Mouse (Mus musculus): ENCODE measurements around the gene Fxn. TPM values are rescaled to one million over a fixed set of nuclear protein-coding genes. Genes with fewer than 3 reads are reported as not detected.

The Fxn gene
- polyA plus RNA-seq, 1 experiment from 2014 or later, result 39.2 TPM

GRCm38 (mm10) chr19:24315234-24315633 lies 34.8 kb upstream of the Fxn start:
- Histone ChIP-seq H3K9me3 (no peaks in the 10 kb centered on the region), H3K9ac (no peak overlapping the region), H3K4me3 (no peak overlapping the region), H3K36me3 (no peaks in the 10 kb centered on the region), H3K27me3 (0 out of 2 replicates have a peak, but pooled peaks cover 7% of the 10 kb centered on the region), H3K4me1 (replicated peaks) (peaks cover 22% of the 10 kb centered on the region), H3K27ac (no peak overlapping the region), H3K4me2 (no peak overlapping the region)
- ATAC-seq (ENCODE audit: low FRiP score), result no peak
- WGBS, result 92% methylated on average over 4 of the region's 4 CpGs

- H3K4me1 ChIP-seq (replicated peaks), result peaks cover 22% of the 10 kb centered on the region
- H3K27me3 ChIP-seq, result 0 out of 2 replicates have a peak, but pooled peaks cover 7% of the 10 kb centered on the region
- no peak overlapping the region for H3K9ac ChIP-seq
- WGBS, result 93% methylated on average over 11 of the region's 11 CpGs
- H3K27ac ChIP-seq, result no peak overlapping the region
- no peak overlapping the region for H3K4me3 ChIP-seq
- ATAC-seq (ENCODE audit: low FRiP score), result no peak
- no peaks in the 10 kb centered on the region for H3K9me3 ChIP-seq
- no peaks in the 10 kb centered on the region for H3K36me3 ChIP-seq
- H3K4me2 ChIP-seq, result no peak overlapping the region
These were observed 34.3 kb upstream of the Fxn start for GRCm38 (mm10) chr19:24314676-24315075.

GRCm38 (mm10) chr19:24312556-24313342 lies 32.3 kb upstream of the Fxn start:
- Histone ChIP-seq H3K4me3 (no peak overlapping the region), H3K4me1 (replicated peaks) (peaks cover 29% of the 10 kb centered on the region), H3K4me2 (no peak overlapping the region), H3K27me3 (0 out of 2 replicates have a peak, but pooled peaks cover 5% of the 10 kb centered on the region), H3K27ac (no peak overlapping the region), H3K9me3 (no peaks in the 10 kb centered on the region), H3K9ac (no peak overlapping the region), H3K36me3 (no peaks in the 10 kb centered on the region)
- ATAC-seq (ENCODE audit: low FRiP score), result peak; percentile 34; the same call in 1 of the 2 replicates
- WGBS, result 31% methylated on average over 12 of the region's 12 CpGs

DNA sequence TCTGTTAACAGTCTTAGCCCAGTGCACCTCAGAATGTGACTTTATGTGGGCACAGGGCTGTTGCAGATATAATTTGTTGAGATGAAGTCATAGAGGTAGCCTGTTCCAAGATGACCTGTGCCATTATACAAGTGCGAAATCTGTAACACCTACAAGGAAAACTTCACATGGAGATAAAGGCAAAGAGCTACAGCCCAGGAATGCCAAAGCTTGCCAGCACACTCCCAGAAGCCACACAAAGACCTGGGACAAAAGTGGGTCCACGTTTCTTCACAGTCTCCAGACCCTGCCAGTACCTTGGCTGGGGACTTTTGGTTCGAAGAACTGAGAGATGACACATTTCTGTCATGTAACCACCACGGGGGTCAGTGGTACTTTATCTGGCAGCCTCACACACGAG lies 31.6 kb upstream of the Fxn start:
- H3K9ac ChIP-seq, result no peak overlapping the region
- H3K36me3 ChIP-seq, result no peaks in the 10 kb centered on the region
- no peak for ATAC-seq (ENCODE audit: low FRiP score)
- H3K27me3 ChIP-seq, result 0 out of 2 replicates have a peak, but pooled peaks cover 3% of the 10 kb centered on the region
- H3K9me3 ChIP-seq, result no peaks in the 10 kb centered on the region
- no peak overlapping the region for H3K27ac ChIP-seq
- WGBS, result 78% methylated on average over 5 of the region's 5 CpGs
- no peak overlapping the region for H3K4me3 ChIP-seq
- peaks cover 30% of the 10 kb centered on the region for H3K4me1 ChIP-seq (replicated peaks)
- H3K4me2 ChIP-seq, result no peak overlapping the region

- ATAC-seq (ENCODE audit: low FRiP score), result no peak; the same call in 1 of the 2 replicates
- Histone ChIP-seq H3K27ac (peak overlapping the region; percentile 52; the same call in 1 of the 2 replicates), H3K9ac (0 out of 2 replicates have a peak overlapping the region, but pooled peaks have one; percentile 15), H3K4me3 (no peak overlapping the region), H3K4me1 (replicated peaks) (peaks cover 17% of the 10 kb centered on the region), H3K36me3 (no peaks in the 10 kb centered on the region), H3K4me2 (no peak overlapping the region), H3K27me3 (peaks cover 6% of the 10 kb centered on the region), H3K9me3 (no peaks in the 10 kb centered on the region)
- 4% methylated on average over 5 of the region's 5 CpGs for WGBS
These were observed 27.9 kb upstream of the Fxn start for GRCm38 (mm10) chr19:24308305-24308705.

DNA sequence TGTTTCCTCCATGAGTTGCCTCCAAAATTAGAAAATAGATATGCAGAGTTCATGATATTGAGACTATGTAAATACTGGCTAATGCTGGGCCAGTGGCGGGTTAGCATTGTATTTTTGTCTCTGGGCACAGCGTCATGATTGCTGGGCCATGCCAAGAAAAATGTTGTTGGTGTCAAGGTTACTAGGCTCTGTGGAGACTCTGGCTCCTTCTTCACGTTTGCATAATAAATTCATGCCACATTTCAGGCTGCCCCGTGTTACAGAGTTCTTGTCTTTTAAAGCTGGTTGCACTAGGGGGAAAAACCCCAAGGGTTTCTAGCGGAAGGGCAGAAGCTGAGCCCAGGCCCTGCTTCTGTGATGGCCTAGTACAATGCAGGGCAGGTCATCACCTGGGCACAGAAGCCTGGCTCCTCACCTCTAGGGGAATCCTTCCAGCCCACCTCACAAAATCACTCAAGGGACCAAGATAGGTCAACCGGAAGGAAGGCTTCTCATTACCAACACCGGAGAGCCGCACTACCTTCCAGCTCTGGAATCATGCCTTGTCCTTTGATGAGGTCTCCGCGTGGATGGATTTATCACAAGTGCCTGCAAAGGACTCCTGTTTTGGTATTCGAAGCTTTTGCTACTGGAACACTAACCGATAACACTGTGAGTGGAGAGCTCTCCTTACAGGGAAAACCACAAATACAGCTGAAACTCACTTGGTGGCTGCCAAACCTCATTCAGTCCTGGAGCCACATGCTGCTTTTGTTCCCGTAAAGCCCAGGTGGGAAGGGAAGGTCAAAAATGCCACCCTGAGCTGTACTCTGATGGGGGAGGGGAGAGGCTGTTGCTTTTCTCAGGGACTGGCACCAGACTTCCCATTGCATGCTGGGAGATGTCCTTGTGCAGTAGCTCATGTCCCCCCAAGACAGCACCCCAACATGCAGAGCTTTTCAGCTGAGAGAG lies 27.1 kb upstream of the Fxn start:
- Histone ChIP-seq H3K4me3 (no peak overlapping the region), H3K9ac (0 out of 2 replicates have a peak overlapping the region, but pooled peaks have one; percentile 15), H3K4me1 (replicated peaks) (peaks cover 11% of the 10 kb centered on the region), H3K9me3 (no peaks in the 10 kb centered on the region), H3K27ac (peak overlapping the region; percentile 52), H3K27me3 (peaks cover 12% of the 10 kb centered on the region), H3K4me2 (no peak overlapping the region), H3K36me3 (no peaks in the 10 kb centered on the region)
- no peak for ATAC-seq (ENCODE audit: low FRiP score)
- WGBS, result 58% methylated on average over 13 of the region's 13 CpGs

DNA sequence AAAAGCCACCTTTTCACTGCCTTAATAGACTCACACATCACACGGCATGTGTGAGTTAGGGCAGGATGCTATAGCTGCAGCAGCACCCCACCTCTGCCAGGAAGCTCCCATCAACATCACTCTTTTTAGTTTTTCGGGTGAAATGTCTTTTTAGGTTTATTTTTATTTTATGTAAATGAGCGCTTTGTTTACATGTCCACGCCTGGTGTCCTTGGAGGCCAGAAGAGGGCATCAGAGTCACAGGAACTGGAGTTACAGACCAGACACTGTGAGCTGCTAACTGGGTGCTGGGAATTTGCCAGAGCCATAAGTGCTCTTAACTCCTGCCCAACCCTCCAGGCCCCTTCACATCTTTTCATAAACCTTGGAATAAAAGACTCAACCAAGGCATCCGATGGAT lies 25.9 kb upstream of the Fxn start:
- Histone ChIP-seq H3K9me3 (no peaks in the 10 kb centered on the region), H3K4me2 (no peak overlapping the region), H3K27ac (no peak overlapping the region), H3K27me3 (peaks cover 12% of the 10 kb centered on the region), H3K36me3 (no peaks in the 10 kb centered on the region), H3K4me3 (no peak overlapping the region), H3K9ac (no peak overlapping the region), H3K4me1 (replicated peaks) (peaks cover 18% of the 10 kb centered on the region)
- ATAC-seq (ENCODE audit: low FRiP score), result no peak
- 92% methylated on average over 5 of the region's 5 CpGs for WGBS

- H3K27ac ChIP-seq, result no peak overlapping the region
- no peak overlapping the region for H3K9ac ChIP-seq
- no peak for ATAC-seq (ENCODE audit: low FRiP score)
- H3K36me3 ChIP-seq, result no peaks in the 10 kb centered on the region
- H3K27me3 ChIP-seq, result peaks cover 12% of the 10 kb centered on the region
- H3K4me1 ChIP-seq (replicated peaks), result 0 out of 2 replicates have a peak, but pooled peaks cover 7% of the 10 kb centered on the region
- WGBS, result 36% methylated on average over 10 of the region's 10 CpGs
- H3K9me3 ChIP-seq, result no peaks in the 10 kb centered on the region
- H3K4me2 ChIP-seq, result no peak overlapping the region
- H3K4me3 ChIP-seq, result no peak overlapping the region
These were observed 21.8 kb upstream of the Fxn start for GRCm38 (mm10) chr19:24302198-24302597.

DNA sequence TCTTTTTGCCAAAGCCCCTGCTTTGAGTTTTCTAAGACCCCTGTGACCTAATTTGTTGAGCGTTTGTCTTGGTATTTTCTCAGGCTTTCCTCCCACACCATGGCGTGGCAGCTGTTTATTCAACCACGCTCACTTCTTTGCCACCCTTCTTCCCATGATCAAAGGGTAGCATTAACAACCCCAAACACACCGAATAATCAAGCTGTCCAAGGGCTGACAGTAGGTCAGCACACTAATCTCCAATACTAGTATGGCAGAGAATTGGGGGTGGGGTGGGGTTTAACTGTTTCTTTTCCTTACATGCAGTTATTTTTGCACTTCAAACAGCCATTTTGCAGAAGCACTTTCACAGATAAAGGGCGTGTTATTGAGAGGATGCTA lies 21.4 kb upstream of the Fxn start:
- no peak overlapping the region for H3K4me3 ChIP-seq
- no peaks in the 10 kb centered on the region for H3K9me3 ChIP-seq
- no peak for ATAC-seq (ENCODE audit: low FRiP score)
- WGBS, result 21% methylated on average over 5 of the region's 5 CpGs
- H3K27ac ChIP-seq, result no peak overlapping the region
- H3K4me2 ChIP-seq, result no peak overlapping the region
- H3K27me3 ChIP-seq, result peaks cover 12% of the 10 kb centered on the region
- H3K4me1 ChIP-seq (replicated peaks), result 0 out of 2 replicates have a peak, but pooled peaks cover 7% of the 10 kb centered on the region
- no peaks in the 10 kb centered on the region for H3K36me3 ChIP-seq
- H3K9ac ChIP-seq, result no peak overlapping the region

DNA sequence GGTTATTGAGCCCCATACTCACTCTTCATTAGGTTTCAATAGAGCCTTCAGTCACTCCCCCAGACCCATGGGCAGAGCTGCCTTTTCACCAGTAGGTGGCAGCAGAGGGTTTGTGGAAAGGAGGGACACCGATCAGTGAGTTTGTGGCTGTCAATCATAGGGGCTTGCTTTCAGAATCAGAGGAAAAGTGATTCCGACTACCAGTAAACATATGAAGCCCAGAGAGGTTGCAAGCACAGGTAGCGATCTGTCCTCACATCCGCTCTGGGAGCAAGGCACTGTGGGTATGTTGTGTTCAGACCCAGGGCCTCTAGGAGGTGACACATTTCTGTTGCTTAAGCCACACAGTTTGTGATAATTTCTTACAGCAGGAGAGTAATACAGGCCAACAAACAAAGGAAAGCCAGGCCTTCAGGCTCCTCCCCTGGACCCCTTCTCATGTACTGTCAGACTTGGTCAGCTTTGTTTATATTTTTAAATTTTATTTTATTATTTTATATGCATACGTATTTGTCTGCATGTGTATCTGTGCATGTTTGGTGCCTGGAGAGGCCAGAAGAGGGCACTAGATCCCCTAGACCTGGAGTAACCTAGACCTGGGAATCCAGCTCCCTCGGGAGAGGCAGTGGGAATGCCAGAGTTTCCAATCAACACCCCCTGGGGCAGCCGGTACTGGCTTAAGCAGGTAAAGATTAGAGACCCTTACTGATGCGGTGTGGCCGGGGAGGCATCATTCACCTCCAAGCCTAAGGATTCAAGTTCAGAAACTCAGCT lies 20.8 kb upstream of the Fxn start:
- Histone ChIP-seq H3K4me1 (replicated peaks) (0 out of 2 replicates have a peak, but pooled peaks cover 7% of the 10 kb centered on the region), H3K4me3 (peak overlapping the region; percentile 25), H3K27me3 (peaks cover 12% of the 10 kb centered on the region), H3K9me3 (no peaks in the 10 kb centered on the region), H3K27ac (no peak overlapping the region), H3K36me3 (no peaks in the 10 kb centered on the region), H3K9ac (0 out of 2 replicates have a peak overlapping the region, but pooled peaks have one; percentile 46), H3K4me2 (peak overlapping the region; percentile 52)
- ATAC-seq (ENCODE audit: low FRiP score), result peak; percentile 88
- WGBS, result 7% methylated on average over 9 of the region's 9 CpGs

DNA sequence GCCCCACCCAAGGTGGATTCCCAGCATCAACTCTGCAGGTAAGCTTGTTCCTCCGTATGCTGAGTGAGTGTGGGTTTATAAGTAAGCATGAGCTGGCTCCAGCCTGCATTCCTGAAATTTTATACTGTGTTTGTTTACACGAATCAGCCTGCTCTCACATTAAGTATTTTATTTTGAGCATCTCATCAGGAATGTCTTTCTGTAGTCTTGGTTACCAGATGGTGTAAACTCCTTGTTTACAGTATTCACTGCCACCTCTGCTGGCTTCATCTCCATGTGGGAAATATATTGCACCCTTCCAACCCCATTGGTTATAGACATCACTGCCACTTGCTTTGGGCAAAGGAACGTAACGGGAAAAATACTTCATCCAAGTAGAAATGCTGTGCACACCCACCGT lies 13.1 kb upstream of the Fxn start:
- no peak overlapping the region for H3K27ac ChIP-seq
- WGBS, result 77% methylated on average over 5 of the region's 5 CpGs

More for the DNA sequence above, 13.1 kb upstream of the Fxn start:
- H3K36me3 ChIP-seq, result no peaks in the 10 kb centered on the region
- no peak overlapping the region for H3K4me2 ChIP-seq
- no peaks in the 10 kb centered on the region for H3K4me1 ChIP-seq (replicated peaks)
- no peak overlapping the region for H3K9ac ChIP-seq
- H3K4me3 ChIP-seq, result no peak overlapping the region
- H3K9me3 ChIP-seq, result no peaks in the 10 kb centered on the region
- no peaks in the 10 kb centered on the region for H3K27me3 ChIP-seq
- ATAC-seq (ENCODE audit: low FRiP score), result no peak

All from hindbrain, embryonic 13.5 days (tissue).